Mouse (Mus musculus) ovary, postnatal 10 days (tissue): ENCODE measurements at regions not wholly inside any gene's neighbourhood (a gene's known extent, or its start where the extent isn't known, plus 50 kb on each side); places are given as distances from the start of the nearest gene placed in this dataset.

Experiments used
- DNase-seq: peaks from one replicate; pipeline ENCODE4 v3.0.0; 2022; ENCODE audit warnings: low spot score

DNA sequence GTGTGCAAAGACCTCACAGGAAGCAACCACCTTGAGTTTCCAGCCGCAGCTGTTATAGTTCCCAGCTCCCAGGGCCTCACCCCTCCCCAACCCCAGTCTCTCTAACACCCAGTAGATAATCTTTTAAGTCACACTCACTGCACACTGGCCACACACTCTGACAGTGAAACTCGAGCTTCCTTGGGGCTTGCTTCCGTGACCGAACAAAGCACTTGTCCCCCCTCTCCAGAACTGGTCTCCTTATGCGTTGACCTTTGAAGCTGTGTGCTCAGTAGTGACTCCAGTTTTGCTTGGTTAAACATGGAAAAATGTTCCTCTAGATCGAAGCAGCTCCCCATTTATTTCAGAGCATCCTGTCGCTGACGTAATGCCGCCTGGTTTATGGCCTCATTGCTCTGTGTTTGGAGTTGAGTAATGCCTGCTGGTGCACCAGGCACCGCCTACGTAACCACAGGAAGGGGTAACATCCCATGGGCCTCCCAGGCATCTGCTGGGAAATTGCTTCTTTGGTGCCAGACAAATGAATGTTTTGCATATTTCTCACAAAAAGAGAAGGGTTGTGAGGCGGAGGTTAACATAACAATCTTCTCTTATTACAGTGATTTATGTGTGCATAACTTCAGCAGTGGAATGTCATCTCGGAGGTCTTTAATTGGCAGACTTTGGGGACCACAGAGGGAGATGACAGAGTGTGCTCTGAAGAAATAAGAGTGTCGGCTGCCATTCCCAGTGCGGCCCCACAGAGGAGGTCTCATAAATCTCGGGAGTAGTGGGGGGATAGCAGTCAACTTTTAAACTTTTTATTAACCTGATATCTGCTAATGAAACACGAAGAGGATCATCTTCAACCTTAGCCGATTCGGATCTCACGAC, 292.7 kb upstream of the Zfp507 start:
- DNase-seq, result no peak

DNA sequence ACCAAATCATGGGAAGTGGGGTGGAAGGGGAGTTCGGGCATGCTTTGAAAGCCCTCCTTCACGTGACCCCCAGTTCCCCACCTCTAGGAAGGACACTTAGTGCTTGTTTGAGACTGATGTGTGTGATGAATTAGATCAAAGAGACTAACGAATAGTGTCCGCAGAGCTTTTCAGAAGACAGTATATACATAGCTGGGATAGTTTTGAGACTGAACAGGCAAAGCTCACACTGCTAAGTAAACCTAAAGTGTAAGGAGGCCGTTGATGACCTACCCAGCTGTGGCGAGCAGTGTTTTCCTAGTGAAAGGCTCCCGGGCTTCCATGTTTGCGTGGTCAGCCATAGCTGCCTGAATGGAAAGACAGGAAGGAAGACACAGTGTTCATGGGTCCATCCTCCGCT, 288.3 kb upstream of the Zfp507 start:
- DNase-seq, result no peak

DNA sequence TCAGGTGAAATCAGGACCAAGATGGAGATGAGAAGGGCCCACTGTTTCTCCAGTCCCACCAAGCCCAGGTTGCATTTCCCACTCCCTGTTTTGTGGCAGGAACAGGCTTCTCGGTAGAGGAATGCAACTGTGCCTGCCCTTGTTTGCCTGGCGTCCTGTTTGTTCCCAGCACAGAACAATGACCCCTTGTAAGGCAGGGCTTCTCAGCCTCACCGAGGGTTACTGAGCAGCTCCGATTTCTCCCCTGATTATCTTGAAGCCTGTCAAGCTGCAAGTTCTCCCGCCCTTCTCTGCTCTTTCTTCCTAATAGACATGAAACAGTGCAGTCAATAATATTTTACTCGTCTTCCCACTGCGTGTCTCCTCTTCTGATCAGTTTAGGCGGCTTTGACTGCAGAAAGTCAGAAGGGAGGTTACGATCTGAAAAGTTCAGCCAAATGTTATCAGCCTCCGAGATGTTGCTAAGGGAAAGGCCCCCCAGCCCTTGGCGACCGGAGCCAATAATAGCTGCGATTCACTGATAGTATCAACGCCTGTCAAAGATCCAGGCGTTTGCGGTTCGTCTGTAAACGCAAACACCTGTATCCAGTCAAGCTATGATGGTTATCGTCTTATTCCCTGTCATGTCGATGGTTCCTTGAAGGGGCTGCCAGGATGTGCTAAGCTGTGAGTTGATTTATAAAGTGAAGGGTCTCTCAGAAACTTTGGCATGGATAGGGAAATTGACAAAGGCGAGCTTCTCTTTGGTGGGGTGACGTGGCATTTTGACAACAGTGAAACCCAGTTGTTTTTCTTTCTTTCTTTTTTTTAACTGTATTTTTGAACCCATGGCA, 287.7 kb upstream of the Zfp507 start:
- no peak for DNase-seq

DNA sequence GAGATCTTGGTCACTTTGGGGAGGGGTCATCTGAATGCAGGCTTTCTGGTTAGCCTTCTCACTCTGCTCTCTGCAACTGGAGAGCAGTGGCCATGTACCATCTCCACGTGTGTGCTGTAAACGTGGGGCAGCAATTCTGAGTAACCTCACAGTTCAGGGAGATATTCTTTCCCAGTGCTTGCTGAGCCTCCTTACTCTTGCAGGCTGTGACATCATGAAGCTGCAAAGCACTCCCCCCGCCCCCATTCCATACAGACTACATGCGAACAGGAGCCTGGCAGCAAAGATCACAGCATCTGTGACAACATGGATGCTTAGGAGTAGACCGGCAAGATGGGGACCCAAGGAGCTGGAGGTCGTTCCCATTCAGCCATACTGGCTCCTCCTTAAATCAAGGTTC, 284.8 kb upstream of the Zfp507 start:
- DNase-seq, result no peak

DNA sequence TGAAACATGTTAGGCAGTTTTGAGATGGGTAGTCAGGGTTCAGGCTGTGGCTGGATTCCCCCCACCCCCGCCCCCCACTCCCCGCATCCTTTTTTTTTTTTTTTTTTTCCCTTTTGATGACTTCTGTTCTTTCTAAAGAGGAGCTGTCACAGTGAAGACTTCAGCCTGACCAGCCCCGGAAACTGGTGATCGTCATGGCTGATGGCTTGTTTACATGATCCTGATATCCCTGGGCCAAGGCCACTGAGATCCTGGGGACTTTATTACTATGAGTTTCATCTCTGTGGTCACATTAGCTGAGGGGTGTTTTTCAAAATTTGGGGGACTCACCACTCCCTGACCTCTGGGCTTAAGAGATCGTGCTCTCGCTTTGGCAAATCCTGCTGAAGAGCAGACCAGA, 275.9 kb upstream of the Zfp507 start:
- DNase-seq, result no peak

DNA sequence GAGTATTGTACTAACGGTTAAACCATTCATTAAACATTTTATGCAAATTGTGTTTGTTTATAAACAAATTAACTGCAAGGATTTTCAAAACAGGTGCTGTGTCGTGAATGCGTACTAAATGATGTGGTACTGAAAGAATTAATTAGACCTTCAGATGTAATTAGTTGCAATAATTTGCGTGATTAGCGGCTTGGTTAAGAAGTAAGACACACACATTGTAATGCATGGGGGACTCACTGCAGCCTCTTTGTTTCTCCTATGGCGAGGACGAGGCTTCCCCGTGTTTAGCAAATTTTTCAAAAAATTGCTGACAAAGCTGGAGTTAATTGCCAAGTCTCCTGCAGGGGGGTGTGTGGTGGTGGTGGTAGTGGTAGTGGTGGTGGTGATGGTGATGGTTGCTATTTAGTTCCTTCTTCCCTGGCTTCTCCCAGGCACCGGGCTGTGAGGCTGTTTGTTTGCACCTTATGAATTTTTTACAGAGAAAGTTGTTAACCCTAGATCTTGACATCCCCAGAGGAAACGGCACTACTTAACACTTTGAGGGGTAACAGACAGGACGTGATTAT, 275.4 kb upstream of the Zfp507 start:
- no peak for DNase-seq

DNA sequence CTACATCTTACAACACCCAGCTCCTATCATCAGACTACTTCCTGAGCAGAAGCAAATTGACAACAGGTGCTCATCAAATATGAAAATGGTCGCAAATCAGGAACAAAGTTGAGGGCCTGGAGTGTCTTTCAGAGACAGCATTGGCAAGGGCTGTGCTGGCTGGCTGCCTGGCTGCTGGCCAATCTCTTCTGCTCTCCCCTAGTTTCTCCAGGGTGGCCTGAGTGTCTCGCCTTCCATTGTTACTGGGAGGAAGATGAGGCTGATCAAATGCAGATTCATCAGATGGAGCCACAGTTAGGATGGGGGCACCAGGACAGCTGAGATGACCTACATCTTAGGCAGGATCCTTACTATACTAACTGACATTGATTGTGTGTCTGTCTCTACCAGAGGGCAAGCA, 274.5 kb upstream of the Zfp507 start:
- DNase-seq, result no peak

DNA sequence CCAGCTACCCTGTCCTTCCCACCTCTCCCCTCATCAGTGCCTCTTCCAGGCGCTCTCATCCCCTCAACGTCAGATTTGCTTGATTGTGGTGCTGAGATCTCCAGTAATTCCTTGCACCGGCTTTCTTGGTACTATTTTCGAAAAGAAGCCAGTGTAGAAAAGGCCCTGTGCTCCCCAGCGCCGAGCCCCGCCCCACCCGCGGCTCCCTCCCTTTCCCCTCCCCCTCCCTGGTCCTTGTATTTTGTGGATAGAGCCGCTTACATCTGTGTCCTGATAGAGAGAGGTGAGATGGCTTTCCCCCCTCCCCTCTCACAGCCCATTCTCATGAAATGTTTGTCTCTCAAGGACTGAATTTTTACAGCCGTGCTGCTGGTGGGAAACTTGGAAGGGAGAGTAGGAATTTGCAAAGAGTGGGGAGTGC, 273.2 kb upstream of the Zfp507 start:
- DNase-seq, result no peak

DNA sequence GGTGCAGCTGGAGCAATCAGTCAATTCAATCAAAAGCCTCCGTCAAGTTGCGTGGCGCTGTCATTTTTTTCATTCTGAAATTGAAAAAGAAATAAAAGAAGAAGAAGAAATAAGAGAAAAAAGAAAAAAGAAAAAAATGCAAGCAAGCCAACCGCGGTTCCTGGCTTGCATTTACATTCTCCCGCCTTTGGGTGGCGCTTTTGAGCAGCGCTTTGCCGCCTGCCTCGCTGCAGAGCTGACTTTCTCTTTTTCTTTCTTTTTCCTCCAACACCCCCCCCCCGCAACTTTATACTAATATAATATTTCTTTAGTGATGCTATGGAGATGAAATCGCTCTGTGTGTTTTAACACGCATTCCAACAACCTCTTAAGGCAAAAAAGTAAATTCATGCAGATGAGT, 269.0 kb upstream of the Zfp507 start:
- DNase-seq, result no peak

DNA sequence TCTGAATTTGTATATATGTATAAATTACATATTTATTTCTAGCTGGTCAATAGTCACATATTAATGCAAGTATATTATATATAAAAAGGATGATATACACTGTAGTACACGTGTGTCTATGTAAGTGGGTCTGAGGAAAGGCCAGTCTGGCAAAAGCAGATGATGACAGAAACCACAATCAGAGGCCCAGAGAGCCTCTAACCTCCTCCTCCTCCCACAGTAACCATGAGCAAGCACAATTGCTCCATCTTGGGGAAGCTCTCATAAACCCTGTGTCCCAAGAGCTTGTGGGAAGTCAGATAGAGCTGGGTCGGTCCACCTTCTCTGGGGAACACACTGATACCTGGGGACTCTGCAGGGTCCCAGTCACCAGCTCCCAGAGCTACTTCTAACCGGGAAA, 263.9 kb upstream of the Zfp507 start:
- no peak for DNase-seq

DNA sequence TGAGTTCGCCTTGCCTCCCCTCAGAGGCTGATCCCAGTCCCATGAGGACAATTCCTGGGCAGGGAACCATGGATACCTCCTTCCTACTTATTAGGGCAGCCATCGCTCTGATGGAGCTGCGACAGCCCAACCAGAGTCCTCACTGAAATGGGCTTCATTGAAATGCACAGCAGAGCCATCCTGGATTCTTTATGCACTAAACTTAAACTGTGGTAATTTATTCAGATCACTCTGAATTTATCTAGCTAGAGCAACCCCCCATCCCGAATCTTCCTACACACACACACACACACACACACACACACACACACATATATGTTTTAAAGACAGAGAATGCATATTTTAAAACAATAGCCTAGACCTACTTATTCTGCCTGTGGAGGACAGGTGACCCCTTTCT, 258.9 kb upstream of the Zfp507 start:
- no peak for DNase-seq

DNA sequence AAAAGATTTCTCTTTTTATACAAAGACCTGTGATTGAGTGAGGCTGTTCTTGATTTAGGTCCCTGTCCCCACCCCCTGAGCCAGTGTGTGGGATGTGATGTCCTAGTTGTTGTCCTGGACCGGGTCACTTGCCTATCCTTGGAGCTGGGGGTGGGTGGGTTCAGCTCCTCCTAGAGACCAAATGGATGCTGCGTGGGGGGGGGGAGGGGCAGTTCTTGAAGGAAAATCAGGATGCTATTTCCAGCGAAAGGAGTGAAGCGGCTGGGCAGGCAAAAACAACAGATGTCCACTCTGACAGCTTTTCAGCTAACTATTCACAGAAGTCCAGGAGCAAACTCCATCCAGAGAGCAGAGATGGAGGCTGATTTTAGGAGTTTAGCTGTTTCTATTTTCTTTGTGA, 257.6 kb upstream of the Zfp507 start:
- no peak for DNase-seq

DNA sequence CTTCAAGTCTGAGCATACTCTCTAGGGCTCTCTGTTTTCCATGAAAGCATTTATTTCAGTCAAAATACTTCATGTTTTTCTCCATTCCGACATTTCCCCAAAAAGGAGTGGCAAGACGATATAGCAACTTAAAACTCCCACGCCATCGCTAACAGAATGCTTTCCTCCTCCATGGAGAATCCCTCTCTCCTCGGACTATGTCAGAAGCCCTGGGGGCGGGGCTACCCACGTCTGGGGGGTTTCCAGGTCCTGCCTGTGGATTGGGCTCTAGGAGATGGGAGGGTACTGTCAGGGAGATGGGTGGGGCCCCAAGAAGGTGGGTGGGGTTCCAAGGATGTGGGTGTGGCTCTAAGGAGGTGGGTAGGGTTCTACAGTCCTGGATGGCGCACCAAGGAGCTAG, 243.2 kb upstream of the Zfp507 start:
- no peak for DNase-seq

DNA sequence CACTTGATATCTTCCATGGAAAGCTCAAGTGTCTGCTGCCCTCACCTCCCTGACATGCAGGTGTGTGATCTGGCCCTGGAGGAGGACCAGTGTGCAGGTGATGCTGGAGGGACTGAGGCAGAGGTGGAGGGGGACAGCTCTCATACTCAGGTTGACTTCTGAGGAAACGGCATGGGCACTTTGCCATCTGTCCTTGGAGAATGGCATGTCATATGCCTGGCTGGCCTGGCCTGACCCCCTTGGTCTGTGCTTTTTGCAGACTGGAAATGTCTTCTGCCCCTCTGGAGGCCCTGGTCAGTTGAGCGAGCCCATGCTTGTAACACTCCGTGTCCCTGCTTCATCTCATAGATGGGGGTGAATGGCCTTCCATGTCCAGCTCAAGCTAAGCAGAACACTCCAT, 229.1 kb upstream of the Zfp507 start:
- no peak for DNase-seq

DNA sequence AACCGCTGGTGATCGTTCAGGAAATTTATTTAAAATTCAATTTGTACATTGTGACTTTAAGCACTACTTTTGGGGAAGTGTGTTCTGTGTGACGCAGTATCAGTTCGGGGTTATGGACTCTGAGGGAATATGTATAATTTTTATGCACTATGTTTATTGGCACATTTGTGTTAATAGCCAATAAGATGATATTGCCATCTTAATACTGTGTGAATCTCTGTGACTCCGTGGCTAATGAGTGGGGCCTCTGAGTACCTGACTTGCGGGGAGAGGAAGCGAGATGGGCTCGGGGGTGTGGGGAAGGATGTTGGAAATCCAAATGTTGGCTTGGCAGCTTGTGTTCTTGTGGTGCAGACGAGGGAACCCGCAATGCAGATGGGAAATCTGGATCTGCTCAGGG, 220.2 kb upstream of the Zfp507 start:
- no peak for DNase-seq

DNA sequence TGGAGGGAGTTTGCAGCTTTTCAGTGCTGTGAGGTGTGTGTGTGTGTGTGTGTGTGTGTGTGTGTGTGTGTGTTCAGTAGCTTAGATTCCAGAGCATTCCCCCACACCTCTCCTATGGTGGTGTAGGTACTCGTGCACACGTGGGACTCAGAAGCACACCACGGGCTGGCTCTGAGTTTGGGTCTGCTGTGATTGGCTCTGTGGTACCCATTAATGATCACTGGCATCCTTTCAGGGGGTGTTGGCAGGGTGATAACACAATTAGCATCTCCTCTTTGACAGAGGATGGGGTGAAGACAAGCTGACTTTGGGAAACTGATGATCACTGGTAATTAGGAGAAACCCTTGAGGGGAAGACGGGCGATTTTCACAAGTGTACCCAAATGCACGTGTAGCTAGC, 219.7 kb upstream of the Zfp507 start:
- DNase-seq, result no peak

DNA sequence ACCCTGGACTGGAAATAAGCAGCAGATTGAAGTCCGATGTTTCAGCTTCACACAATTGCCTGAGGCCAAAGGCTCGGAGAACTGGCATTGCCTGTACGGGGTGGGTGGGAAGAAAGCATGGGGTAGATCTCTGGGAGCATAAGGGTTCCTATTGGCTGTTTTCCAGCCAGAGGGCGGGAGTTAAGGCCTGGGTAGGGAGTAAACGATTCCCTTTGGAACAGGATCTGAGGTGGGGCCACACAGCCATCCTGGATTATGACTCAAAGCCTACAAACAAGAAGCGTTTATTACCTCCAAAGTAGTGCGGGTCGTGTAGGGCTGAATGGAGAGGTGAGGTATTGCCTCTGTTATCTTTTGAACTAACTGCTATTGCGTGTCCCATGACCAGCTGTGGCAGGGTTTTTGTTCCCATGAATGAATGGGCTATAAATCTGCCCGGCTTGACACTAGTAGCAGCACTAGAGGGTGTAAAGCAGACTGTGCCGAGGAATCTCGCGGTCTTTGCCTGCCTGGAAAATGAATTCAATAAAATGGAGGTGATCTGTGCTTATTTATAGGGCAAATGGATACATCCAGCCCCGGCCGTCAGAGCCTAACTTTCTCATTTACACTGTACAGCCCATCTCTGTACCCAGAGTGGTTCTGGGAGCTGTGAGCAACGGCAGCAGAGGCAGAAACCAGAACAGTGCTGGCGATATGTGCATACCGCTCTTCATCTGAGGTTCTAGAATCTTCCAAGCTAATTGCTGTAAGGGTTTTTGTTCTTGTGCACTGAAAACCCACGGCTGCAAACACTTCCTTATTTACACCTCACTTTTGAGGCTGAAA, 214.3 kb upstream of the Zfp507 start:
- no peak for DNase-seq

DNA sequence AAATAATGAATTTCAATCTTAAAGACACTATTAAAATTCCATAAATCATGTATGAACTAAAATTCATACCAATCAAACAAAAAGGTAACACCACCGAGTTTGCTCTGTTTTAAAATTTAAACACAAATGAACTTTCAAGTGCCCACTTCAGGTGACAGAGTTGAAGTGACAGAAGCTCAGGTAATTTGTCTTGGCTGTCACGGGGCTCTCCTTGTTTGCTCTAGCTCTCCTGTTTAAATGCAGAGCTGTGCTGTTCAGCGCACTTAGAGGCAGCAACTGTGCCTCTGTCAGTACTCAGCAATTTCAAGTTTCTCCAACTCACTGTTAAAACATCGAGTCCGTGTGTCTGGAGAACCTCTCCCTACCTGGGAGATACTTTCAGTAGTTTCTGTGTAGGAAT, 193.8 kb upstream of the Zfp507 start:
- DNase-seq, result no peak

DNA sequence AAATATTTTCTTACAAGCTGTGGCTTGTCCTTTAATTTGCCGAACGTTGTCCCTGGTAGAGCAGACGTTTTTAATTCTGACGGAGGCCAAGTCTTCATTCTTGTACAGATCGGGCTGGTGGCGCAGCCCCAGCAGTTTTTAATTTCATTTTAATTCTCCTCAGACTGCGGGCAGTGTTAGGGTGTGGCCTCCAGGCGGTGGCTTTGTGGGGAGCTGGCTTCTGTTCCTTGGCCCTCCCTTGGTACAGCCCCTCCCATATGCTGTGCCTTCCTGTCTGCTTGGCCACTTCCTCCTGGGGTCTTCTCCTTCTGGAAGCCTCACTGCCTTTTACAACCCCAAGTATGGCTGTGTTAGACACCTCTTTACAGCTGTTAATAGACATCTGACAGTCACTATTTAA, 189.7 kb upstream of the Zfp507 start:
- no peak for DNase-seq

DNA sequence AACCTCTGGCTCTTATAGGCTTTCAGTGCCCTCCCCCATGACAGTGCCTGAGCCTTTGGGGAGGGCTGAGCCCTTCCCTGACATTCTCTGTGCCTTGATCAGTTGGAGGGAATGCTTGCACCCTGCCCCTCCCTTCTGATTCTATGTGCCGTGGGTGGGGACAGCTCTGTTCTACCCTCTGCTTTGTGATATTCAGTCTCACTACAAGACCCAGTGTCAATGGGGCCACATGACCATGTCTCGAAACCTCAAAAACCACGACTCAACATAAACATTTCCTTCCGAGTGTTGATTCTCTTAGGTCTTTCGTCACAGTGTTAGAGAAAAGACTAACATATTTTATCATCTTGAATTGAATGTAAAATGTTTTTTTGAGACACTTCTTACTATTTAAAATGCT, 188.3 kb upstream of the Zfp507 start:
- DNase-seq, result no peak

DNA sequence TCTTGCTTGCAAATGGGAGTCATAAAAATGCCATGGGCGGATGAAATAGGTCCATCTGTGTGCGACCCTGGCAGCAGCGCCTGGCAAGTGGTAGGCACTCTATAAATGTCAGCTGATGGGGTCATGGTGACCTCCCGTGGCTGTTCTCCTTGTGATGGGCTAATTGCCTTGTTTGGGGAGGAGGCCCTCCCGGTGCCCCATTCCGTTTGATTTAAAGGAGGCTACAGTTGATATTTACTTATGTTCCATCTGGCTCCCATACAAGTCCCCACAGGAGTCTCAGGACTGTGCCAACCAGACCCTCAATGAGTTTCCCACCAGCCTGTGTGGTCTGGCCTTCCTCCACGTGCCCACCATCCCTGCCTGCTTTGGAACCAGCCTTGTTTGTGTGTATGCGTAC, 186.7 kb upstream of the Zfp507 start:
- no peak for DNase-seq

DNA sequence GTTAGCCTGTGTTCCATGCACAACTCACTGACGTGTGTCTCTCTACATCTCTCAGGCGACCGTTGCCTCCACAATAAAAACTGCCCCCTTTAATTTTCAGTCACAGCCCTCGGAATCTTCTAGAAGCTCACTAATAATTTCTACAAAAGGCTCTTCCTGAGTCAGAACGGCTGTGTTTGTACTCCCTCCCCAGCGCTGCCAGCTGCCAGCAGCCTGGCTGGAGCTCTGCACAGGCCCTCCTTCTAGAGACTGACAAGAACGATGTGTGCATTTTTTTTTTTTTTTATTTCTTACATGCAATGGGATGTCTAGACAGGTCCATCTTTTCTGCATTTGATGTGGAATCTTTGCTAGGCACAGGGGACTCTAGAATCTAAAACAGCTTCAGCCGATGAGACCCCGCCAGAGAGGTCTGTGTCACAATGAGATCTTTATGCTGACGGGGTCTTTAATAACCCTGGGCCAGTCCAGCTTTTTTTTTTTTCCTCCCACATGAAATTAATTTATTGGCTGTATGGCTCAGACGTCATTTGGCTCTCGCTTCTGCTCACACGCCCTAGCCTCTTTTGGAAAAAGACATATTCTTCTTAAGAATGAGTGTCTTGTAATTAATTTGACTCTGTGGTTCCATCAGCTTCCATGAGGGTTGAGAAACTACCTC, 185.8 kb upstream of the Zfp507 start:
- DNase-seq, result no peak
